Mouse (Mus musculus) adrenal gland, postnatal 36 days (tissue): Measurements from ENCODE around the gene Arhgef7. TPM values are rescaled to one million over a fixed set of nuclear protein-coding genes. Genes with fewer than 3 reads are reported as not detected.

Source experiments
- DNase-seq, 2 experiments: peaks; one replicate each; pipeline ENCODE4 v3.0.0; 2021; ENCODE audit warnings: mixed read lengths in 1 of 2
- long read RNA-seq, 2 experiments: library from polyadenylated mRNA; stranded (forward); transcript quantifications; one replicate each; pipeline ENCODE4 v2.0.0; 2021; ENCODE audit warnings: borderline sequencing depth in 2 of 2
- total RNA-seq, 2 experiments: library from RNA; stranded (reverse); gene quantifications; 2 replicates each; pipeline ENCODE4 v1.2.3; 2021

The Arhgef7 gene
- total RNA-seq = 10 to 100 TPM; 40.7 to 45.5 TPM
- long read RNA-seq, experiment 1, partial matches to known transcripts = 1 of 5 reads
- long read RNA-seq, experiment 1, other reads (novel, unspliced or antisense) = 4 of 5 reads
- long read RNA-seq, experiment 2, full-length matches to known transcripts = 2 of 4 reads
- long read RNA-seq, experiment 2, partial matches to known transcripts = 0 of 4 reads
- long read RNA-seq, experiment 2, other reads (novel, unspliced or antisense) = 2 of 4 reads

DNA sequence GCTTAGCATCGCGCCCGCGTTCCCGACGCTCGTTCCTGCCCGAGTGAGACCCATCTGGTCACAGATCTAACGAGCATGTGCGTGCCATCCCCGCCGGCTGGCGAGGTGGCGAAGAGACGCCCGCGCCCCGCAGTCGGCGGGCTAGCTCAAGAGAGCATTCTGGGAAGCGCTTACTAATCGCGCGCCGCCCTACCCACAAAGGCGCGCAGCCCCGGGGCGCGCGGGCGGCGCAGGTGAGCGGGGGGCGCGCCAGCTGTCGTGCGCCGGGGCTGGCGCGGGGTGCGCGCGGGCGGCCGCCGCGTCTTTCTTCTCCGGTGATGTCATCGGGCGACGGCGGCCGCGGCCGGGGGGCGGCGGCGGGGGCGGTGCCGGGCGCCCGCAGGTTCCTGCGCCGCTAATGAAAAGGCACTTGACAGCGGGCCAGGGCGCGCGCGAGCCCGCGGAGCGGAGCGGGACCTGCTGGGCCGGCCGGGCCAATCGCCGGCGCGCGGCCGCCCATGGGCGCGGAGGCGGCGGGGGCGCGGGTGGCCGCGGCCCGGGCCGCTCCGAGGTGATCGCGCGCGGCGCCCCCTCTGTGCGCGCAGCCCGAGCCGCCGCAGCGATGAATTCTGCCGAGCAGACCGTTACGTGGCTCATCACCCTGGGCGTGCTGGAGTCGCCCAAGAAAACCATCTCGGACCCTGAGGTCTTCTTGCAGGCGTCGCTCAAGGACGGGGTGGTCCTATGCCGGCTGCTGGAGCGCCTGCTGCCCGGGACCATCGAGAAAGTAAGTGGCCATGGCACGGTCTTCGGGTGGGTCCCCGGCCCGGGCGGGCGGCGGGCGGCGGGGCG lies at the start of gene Arhgef7:
TSS of gene Arhgef7 (plus strand) at position 71 of the 831 bp plus-strand sequence.
- peak; percentile 43 to 45 for DNase-seq

GRCm38 (mm10) chr8:11684558-11684957 lies 43.0 kb upstream of the Arhgef7 start:
- no peak for DNase-seq

- DNase-seq = no peak
These were observed 40.3 kb upstream of the Arhgef7 start for GRCm38 (mm10) chr8:11687251-11687650.

GRCm38 (mm10) chr8:11689945-11690344 lies 37.6 kb upstream of the Arhgef7 start:
- no peak for DNase-seq

DNA sequence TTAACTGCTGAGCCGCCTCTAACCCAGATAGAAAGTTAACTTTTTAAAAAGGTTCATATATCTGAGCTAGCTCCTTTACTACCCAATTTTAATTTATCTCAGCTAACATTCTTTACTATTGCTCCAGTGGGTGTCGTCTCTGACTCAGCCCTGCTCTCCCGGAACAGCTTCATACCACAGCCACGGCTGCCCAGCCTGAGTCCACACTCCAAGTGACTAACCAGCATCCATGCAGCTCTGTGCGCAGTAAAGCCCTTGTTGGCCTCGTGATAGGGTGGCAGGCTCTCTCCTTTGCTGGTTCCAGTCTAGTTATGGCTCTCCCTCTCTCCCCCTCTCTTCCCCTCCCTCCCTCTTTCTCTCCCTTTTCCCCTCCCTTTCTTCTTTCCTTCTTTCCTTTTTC lies 36.2 kb upstream of the Arhgef7 start:
- DNase-seq = no peak

- no peak for DNase-seq
These were observed 35.8 kb upstream of the Arhgef7 start for GRCm38 (mm10) chr8:11691761-11692160.

GRCm38 (mm10) chr8:11692455-11692854 lies 35.1 kb upstream of the Arhgef7 start:
- DNase-seq = no peak

GRCm38 (mm10) chr8:11693972-11694371 lies 33.5 kb upstream of the Arhgef7 start:
- DNase-seq = no peak

DNA sequence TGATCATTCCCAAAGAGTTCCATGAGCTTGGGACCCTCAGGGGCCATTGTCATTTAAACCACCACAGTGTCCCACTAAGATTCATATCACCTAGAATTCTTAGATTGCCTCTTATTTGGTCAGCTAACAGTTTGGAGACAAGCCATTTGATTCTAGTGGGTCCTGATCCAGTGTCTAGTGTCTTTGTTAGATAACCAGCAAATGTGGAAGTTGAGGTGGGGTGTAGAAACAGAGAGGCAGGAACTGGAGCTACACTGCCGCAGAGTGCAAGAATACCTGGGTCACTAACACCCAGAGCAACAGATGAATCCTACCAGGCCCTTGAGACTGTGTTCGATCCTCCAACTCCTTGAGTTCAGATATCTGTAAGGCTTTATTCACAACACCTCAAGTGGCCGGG lies 31.3 kb upstream of the Arhgef7 start:
- DNase-seq = no peak

DNA sequence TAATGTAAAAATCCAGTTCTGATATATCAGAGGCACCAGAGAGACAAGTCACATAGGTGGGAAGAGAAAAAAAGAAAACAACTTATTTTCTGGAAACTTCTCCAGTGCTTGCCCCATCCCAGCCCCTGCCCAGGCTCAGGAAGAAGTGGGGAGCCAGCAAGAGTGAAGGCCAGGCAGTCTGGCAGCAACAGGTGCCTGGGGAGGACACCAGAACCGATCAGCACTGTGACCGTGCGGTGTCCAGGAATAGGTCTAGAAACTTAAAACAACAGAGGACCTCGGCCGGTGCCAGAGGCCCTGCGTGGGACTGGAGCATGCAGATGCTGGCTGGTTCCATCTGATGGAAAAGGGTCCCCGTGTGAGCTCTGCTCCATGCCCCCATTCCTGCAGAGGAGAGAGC lies 30.1 kb upstream of the Arhgef7 start:
- DNase-seq = no peak

DNA sequence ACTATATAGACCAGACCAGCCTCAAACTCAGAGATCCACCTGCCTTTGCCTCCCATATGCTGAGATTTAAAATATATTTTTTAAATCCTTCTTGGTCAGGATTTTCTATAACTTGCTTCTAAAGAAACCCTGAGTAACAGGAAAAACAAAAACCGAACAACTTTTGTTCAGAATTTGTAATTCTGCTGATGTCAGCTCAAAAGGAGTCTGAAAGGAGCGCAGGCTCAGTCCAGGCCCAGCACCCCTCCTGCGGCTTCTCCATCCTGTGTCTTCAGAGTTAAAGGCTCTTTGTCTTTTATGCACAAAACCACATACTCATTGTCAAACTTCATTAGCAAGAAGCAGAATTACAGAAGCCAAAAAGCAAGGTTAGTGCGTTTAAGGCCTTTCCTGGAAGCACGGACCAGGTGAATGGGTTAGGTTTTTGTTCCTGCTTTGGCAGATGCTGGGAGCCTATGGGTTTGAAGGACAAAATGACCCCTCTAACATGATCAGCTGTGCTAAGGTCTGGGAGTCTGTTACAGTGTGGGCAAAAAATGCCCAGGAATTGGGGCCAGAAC lies 28.0 kb upstream of the Arhgef7 start:
- DNase-seq = no peak

- peak; percentile 85 to 89 for DNase-seq
These were observed 27.2 kb upstream of the Arhgef7 start for GRCm38 (mm10) chr8:11700060-11701032.

DNA sequence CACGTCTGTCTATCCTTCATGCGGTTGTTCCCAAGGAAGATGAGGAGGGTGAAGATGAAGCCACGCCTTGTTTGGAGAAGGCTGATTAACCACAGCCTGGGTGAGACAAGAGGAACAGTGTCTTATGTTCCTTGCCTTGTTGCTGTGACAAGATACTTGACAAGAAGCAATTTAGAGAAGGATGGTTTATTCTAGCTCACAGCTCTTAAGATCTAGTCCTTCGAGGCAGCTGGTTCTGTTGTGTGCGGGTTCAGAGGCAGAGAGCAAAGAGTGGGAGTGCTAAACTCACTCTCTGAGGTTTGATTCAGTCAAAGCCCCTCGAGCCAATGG lies 26.5 kb upstream of the Arhgef7 start, which contains the start of gene 1700016D06Rik:
TSS of gene 1700016D06Rik (minus strand) at position 31 of the 330 bp plus-strand sequence.
- DNase-seq = no peak

DNA sequence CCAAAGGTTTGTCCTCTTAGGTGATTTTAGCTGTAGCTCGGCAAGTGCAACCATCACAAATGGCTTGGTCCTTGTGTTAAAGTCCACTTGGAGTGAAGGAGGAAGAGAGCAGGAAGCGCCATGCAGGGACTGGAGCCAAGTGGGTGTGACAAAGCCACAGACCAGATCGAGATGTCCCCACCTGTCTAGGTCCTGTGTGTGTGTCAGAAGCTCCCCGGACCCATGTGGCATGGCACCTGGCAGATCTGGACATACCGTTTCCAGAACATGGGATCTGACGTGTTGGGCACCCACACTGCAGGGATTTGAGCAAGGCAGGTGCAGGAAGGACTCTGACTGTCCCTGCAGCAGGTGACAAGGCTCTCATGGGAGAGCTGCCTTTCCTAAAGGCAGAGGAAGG lies 26.1 kb upstream of the Arhgef7 start:
- no peak for DNase-seq

DNA sequence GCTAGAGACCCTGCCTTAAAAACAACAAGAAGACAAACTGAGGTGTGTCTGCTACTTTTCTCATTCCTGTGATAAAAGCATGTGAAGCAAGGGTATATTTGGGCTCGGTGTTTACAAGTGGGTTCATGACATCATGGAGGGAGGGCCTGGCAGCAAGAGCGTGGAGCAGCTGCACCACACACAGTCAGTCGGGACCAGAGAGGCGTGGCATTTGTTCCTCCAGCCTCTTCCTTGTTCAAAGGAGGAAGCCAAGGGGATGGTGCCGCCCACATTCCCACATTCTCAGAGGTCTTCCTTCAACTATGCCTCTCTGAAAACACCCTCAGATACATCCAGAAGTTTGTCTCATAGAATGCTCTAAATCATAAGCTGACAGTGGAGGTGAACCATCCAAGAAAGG lies 23.7 kb upstream of the Arhgef7 start:
- DNase-seq = no peak

- DNase-seq = no peak
These were observed 22.7 kb upstream of the Arhgef7 start for GRCm38 (mm10) chr8:11704716-11705420.

DNA sequence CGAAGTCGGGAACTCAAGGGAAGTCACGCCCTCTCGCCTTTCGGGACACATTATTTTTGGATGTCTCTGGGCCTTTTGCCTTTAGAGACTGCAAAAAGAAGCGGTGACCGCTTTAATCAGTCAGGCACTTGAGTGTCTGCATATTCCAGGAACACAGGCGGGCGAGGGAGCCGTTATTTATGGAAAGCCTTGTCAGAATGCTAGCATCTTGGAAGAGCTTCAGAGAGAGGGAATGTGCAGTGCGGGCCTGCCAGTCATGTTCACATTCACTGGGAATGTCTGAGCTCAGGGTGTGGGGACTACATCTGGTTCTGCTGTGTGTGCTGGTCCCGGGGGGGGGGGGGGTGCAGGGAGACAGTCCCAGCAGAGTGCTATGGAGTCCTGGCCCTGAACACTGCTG lies 21.7 kb upstream of the Arhgef7 start:
- peak; percentile 26 to 39 for DNase-seq

GRCm38 (mm10) chr8:11707701-11708100 lies 19.8 kb upstream of the Arhgef7 start:
- DNase-seq = no peak

GRCm38 (mm10) chr8:11708815-11709214 lies 18.7 kb upstream of the Arhgef7 start:
- DNase-seq = no peak

DNA sequence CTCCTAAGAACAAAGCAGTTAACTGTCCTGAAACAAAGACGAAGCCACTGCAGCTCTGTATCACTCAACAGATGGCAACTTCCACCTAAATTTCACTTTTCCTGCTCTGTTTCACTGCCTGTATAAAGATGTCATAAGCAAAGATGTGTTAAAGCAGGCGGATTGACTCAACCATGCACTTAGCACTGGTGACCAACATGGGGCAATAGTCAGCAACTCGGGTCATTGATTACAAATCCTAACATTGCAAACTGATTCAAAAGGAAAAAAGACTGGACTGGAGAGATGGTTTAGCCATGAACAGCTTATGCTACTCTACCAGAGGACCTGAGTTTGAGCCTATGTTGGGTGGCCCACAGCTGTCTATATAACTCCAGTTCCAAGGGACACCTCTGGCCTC lies 18.0 kb upstream of the Arhgef7 start:
- DNase-seq = no peak

DNA sequence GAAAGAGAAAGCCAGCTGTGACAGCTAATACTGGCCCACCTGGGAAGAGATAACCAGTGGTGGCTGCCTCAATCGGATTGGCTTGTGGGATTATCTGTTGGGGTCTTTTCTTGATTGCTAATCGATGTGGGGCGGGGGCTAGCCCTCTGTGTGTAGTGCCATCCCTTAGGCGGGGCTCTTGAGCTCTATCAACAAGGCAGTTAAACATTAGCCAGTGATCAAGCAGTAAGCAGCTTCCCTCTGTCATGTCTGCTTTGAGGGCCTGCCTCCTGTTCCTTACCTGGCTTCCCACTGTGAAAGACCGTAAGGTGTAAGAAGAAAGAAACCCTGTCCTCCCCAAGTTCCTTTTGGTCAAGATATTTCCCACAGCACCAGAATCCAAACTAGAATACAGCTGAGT lies 17.1 kb upstream of the Arhgef7 start:
- no peak for DNase-seq

DNA sequence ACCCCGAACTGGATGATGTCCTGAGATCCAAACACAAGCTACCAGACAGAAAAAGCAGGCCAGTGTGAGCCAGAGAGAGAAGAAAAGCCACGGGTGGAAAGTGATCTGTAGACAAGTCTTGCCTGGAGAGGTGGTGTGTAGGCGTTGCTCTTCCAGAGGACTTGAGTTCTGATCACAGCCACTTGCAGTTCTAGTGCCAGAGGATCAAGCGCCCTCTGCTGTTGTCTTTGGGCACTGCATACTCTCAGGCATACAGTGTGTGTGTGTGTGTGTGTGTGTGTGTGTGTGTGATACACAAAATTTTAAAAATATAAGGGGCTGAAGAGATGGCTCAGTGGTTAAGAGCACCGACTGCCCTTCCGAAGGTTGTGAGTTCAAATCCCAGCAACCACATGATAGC lies 15.3 kb upstream of the Arhgef7 start:
- no peak for DNase-seq
